10 mouse cellular contexts compared by ENCODE assay signal in the genomic region with DNA sequence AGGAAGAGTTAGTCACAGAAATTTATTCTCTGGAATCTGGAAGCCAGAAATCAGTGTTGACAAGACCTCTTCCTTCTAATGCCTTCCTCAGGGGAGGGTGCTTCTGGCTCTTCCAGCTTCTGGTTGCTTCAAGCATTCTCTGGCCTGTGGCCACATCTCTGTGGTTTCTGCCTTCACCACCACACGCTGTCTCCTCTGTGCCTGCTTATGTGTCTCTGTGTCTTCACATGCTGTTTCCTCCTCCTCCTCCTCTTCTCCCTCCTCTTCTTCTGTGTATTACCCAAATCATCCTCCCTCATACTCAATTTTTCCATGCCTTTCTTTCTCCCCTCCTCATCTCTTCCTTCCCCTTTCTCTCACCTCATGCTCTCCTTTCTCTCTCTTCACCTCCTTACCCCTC. TPM values are rescaled to one million over a fixed set of nuclear protein-coding genes. Genes with fewer than 3 reads are reported as not detected.
A peak's percentile ranks its signal among the peaks of the same experiment; 100 is the strongest.
DNase-seq lines count a peak whose midpoint lies in the region; ATAC-seq lines count a peak whose summit lies in the region.
"Had no signal": no experiment of that assay in that cellular context is flagged by ENCODE, and none has a peak within 500 bp of the region (broad histone marks: within the 10 kb centered on the region; RNA-seq: fewer than 3 reads in every experiment).

No protein-coding gene starts in this region.

- H3K36me3 ChIP-seq in macrophage (ENCODE audit: inconsistent target), result no peaks in the 10 kb centered on the region
- H3K36me3 ChIP-seq: hindbrain, embryonic 10.5 days; liver, embryonic 15.5 days had no signal

- DNase-seq in kidney, postnatal 14 days, result peak; percentile 38
- no peak for DNase-seq in kidney, adult 18-20 months
- peak; percentile 68 for DNase-seq in brain, adult 2 months (ENCODE audit: low read depth, low spot score)
- no peak for DNase-seq in thymus, postnatal 25 days
- DNase-seq in retina, embryonic 14.5 days (ENCODE audit: low spot score), result no peak
- DNase-seq: thymus, postnatal 14 days had no signal

- peak; percentile 43 for ATAC-seq in CD4-positive, CD25-positive, alpha-beta regulatory T cell, adult 4 months

- peak overlapping the region; percentile 40 for H3K27ac ChIP-seq in macrophage
- H3K27ac ChIP-seq: hindbrain, embryonic 10.5 days; liver, embryonic 15.5 days had no signal

- H3K4me3 ChIP-seq in macrophage (ENCODE audit: inconsistent target), result no peak overlapping the region
- H3K4me3 ChIP-seq: hindbrain, embryonic 10.5 days; liver, embryonic 15.5 days had no signal

- no peaks in the 10 kb centered on the region for H3K79me2 ChIP-seq in macrophage (ENCODE audit: inconsistent target)

- WGBS in macrophage (ENCODE audit: missing documents), result 0% methylated on average over 1 of the region's 1 CpGs

RNA-seq across cellular contexts. Expression of a gene that starts 17.6 kb away (rescaled TPM):
- 10 to 100 TPM; 19.9 to 27.8 TPM for polyA plus RNA-seq in CD4-positive, CD25-positive, alpha-beta regulatory T cell, adult 4 months (2017; shearing (Covaris generic))
- total RNA-seq in macrophage (2018; cell fraction: chromatin; rRNA removed), result 100 to 1,000 TPM in 5 of 26 experiments, 10 to 100 TPM in 21; 20.0 to 162 (median 72.9) TPM
- 10 to 100 TPM; 25.3 to 91.3 (median 56.1) TPM for total RNA-seq in macrophage (2018; cell fraction: cytosol; rRNA removed)
- 100 to 1,000 TPM in 5 of 26 experiments, 10 to 100 TPM in 21; 28.2 to 135 (median 67.7) TPM for total RNA-seq in macrophage (2018; cell fraction: nucleus; rRNA removed)
- polyA plus RNA-seq in macrophage (2018), result 30.8 to 37.9 TPM (median 31.3 TPM) in 3 replicates

Comparison
In these comparisons a context has a peak if more than half of its experiments do, and no peak if none do; other contexts are left out.
1. DNase-seq: peak in kidney, postnatal 14 days (single experiment) and brain, adult 2 months (single experiment); none in kidney, adult 18-20 months (single experiment), thymus, postnatal 25 days (single experiment) and retina, embryonic 14.5 days (single experiment).